Mouse (Mus musculus) gastrocnemius, postnatal 4 days (tissue): Measurements from ENCODE around the gene Tcf7. TPM values are rescaled to one million over a fixed set of nuclear protein-coding genes. Genes with fewer than 3 reads are reported as not detected.
"Not testable (repeated sequence)": the region's sequence is repeated elsewhere in the genome, so short reads cannot be mapped to it uniquely, and the experiment has no call there.

Source experiments
- DNase-seq, 2 experiments: peaks; one replicate each; pipeline ENCODE4 v3.0.0; 2021 to 2022; ENCODE audit warnings: low spot score in 2 of 2, mixed read lengths in 2 of 2
- total RNA-seq, 2 experiments: library from RNA; stranded (reverse); gene quantifications; 2 replicates each; pipeline ENCODE4 v1.2.3; 2021

The Tcf7 gene
- total RNA-seq, 2 experiments from 2014 or later = 2.5 to 4.1 TPM

- no peak for DNase-seq
Observed at GRCm38 (mm10) chr11:52228722-52229448, 53.9 kb downstream of the Tcf7 start.

GRCm38 (mm10) chr11:52227466-52228226 lies 55.2 kb downstream of the Tcf7 start:
- no peak for DNase-seq

- no peak for DNase-seq
Observed at GRCm38 (mm10) chr11:52227053-52227452, 55.8 kb downstream of the Tcf7 start.

GRCm38 (mm10) chr11:52225986-52226599 lies 56.7 kb downstream of the Tcf7 start:
- no peak for DNase-seq

GRCm38 (mm10) chr11:52223968-52224682 lies 58.7 kb downstream of the Tcf7 start:
- no peak for DNase-seq

GRCm38 (mm10) chr11:52222891-52223290 lies 59.9 kb downstream of the Tcf7 start:
- no peak for DNase-seq

GRCm38 (mm10) chr11:52221921-52222320 lies 60.9 kb downstream of the Tcf7 start:
- not testable (repeated sequence) for DNase-seq

- DNase-seq = peak in 1 of 2 experiments; percentile 66
Observed at GRCm38 (mm10) chr11:52220282-52220681, 62.5 kb downstream of the Tcf7 start.

- no peak for DNase-seq
Observed at GRCm38 (mm10) chr11:52213887-52214286, 68.9 kb downstream of the Tcf7 start, which contains the start of gene Olfr1371. Olfr1371 (minus strand) TSS chr11:52213987.

Other genes with a start within 250 kb of the Tcf7 start
- gene Ppp2ca, start 184.3 kb downstream of the Tcf7 start, total RNA-seq = 10 to 100 TPM; 57.7 to 64.9 TPM
- gene Olfr1373, start 137.5 kb downstream of the Tcf7 start, total RNA-seq = not detected
- gene Olfr1371, start 69.0 kb downstream of the Tcf7 start, total RNA-seq = not detected
- 100 to 1,000 TPM; 234 to 243 TPM for gene Skp1a, start 51.0 kb downstream of the Tcf7 start, total RNA-seq
- 100 to 1,000 TPM; 797 to 932 TPM for gene Vdac1, start 77.8 kb upstream of the Tcf7 start, total RNA-seq
- 100 to 1,000 TPM in 1 of 2 experiments, 10 to 100 TPM in 1; 97.0 to 100 TPM for gene 9530068E07Rik, start 113.4 kb upstream of the Tcf7 start, total RNA-seq